Mouse (Mus musculus) adrenal gland, adult (tissue): ENCODE measurements around the gene Iqch.

ENCODE experiments used
- DNase-seq, 2 experiments: peaks; one replicate each; pipeline ENCODE4 v3.0.0; 2022 to 2023; ENCODE audit warnings: low spot score in 1 of 2; ENCODE audit not compliant: inconsistent age in 2 of 2

Iqch gene

GRCm38 (mm10) chr9:63612565-63613515 lies 10.5 kb upstream of the Iqch start:
- DNase-seq: no peak

DNA sequence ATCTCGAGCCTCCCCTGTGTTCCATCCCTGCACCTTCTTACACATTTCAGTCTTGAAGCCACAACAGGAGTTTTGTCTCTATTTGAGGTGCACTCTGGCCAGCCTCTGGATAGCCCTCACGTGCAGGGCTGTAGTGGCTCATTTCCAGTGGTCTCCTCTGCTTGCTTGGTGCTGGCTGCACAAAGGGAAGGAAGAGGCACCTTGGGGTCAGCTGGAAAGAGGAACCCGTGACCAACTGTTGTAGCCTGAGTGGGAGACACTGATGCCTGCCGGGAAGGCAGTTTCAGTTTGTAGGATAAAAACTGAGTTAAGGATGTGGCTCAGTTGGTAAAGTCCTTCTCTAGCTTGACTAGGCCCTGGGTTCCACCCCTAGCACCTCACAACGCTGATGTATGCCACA lies 9.7 kb upstream of the Iqch start:
- peak in 1 of 2 experiments; percentile 39 for DNase-seq

DNA sequence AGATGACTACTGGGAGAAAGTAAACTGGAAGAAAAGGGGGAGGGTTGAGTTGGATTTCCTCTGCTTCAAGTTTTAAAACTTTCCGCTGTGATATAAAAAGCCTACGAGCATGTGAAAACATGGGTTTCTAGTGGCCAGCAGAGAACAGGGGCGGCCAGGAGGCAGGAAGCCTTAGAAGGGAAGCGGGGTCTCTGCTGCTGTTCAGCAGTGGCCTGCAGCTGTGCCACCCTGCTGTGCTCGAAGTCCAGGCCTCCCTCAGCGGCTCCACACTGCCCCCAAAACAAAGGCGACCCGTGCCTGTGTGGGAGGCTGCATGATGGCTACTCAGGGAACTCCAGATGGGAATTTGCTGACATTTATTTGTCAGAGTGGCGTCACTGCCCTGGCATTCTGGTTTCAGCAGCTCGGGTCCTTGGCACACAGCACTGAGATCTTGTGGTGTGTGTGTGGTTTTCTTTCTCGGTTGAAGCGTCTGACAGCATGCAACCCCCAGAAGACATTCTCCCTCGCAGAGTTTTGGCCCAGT lies 8.6 kb upstream of the Iqch start:
- DNase-seq: peak; percentile 81 to 87

GRCm38 (mm10) chr9:63610231-63610630 lies 7.9 kb upstream of the Iqch start:
- no peak for DNase-seq

GRCm38 (mm10) chr9:63609776-63610175 lies 7.5 kb upstream of the Iqch start:
- peak in 1 of 2 experiments; percentile 49 for DNase-seq

GRCm38 (mm10) chr9:63609246-63609645 lies 7.0 kb upstream of the Iqch start:
- no peak for DNase-seq

- no peak for DNase-seq
Measured at GRCm38 (mm10) chr9:63608006-63608405, 5.7 kb upstream of the Iqch start.

GRCm38 (mm10) chr9:63606594-63606993 lies 4.3 kb upstream of the Iqch start:
- DNase-seq: no peak

- peak; percentile 22 to 33 for DNase-seq
Measured at GRCm38 (mm10) chr9:63603849-63604248, 1.6 kb upstream of the Iqch start.

- no peak for DNase-seq
Measured at GRCm38 (mm10) chr9:63596660-63597059, 5.6 kb downstream of the Iqch start.

GRCm38 (mm10) chr9:63595652-63596051 lies 6.6 kb downstream of the Iqch start:
- no peak for DNase-seq

DNA sequence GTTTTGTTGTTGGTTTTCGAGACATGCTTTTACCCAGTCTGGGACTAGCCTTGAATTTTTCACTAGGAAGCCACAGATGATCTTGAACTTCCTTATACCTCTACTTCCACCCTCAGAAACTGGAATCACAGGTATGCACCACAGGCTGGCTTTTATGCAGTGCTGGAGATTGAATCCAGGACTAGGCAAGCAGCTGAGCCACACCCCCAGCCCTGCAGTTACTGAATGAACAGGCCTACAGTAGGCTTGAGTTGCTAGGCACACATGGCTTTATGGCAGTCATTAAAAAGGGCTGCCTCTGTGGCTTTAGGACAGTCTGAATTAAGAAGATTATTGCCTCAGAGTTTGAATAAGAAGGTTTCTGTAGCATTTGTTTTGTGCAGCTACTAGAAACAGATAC lies 7.3 kb downstream of the Iqch start:
- no peak for DNase-seq

GRCm38 (mm10) chr9:63591661-63592256 lies 10.5 kb downstream of the Iqch start:
- no peak for DNase-seq

- no peak for DNase-seq
Measured at GRCm38 (mm10) chr9:63590592-63590991, 11.7 kb downstream of the Iqch start.

DNA sequence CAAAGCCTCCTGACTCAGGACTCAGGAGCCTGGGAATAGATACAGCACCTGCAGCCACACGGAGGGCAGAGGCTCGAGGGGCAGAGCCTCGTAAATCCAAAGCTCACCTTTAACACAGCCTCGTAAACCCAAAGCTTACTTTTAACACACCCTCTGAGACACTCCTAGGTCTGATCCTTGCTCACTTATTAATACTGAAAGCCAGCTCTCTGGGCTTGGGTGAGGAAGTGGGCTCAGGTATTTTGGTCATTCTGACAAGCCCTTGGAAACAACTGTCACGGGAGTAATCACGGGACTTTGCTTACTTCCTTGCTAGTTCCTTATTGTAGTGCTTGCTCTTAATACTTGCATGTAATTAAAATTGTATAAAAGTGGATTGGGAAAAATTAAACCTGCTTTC lies 13.1 kb downstream of the Iqch start:
- DNase-seq: no peak

- DNase-seq: no peak
Measured at GRCm38 (mm10) chr9:63585251-63585650, 17.0 kb downstream of the Iqch start.

DNA sequence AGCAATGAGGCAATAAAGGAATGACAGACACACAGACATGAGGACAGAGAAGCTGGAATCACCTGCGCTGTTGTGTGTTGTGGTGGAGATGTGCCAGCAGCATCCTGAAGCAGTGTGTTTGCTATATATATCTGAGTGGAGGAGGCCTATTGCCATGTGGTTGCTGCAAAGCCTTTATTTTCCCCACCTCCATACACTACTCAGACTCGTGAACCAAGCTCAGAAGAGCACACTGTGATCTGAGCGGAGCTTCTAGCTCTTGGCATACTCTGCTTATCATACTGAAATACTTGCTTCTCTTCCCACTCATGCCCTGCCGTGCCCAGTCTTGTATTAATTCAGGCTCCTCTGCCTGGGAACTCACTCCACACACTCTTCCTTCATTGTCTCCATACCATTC lies 20.5 kb downstream of the Iqch start:
- no peak for DNase-seq

- DNase-seq: no peak
Measured at GRCm38 (mm10) chr9:63580046-63580445, 22.2 kb downstream of the Iqch start.

- no peak for DNase-seq
Measured at GRCm38 (mm10) chr9:63579644-63580043, 22.6 kb downstream of the Iqch start.

GRCm38 (mm10) chr9:63577469-63577868 lies 24.8 kb downstream of the Iqch start:
- DNase-seq: no peak

- DNase-seq: no peak
Measured at GRCm38 (mm10) chr9:63572874-63573273, 29.4 kb downstream of the Iqch start.

DNA sequence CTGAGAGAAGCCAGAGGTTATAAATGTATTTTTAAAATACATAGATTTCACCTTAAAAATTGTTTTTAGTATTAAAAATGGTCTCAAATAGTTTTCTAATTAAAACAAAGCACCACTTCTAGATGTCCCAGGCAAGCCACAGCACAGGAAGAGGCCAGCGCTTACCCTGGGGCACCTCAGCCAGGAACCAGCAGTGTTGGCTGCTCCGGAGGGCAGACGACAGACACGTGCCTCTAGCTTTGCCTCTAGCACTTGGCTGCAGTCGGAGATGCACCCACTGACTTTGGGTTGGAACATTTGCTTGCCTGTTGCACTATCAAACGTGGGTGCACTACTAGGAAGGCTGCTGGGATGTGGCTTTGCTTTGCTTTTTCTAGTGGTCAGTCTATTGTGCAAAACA lies 30.4 kb downstream of the Iqch start:
- DNase-seq: no peak
